Mouse (Mus musculus) 3T3-L1 (cell line): ENCODE measurements around the gene Pigq.

Source experiments
- DNase-seq: peaks from one replicate; pipeline ENCODE4 v3.0.0-alpha.2; 2015; ENCODE audit warnings: low read depth, low spot score

The Pigq gene

DNA sequence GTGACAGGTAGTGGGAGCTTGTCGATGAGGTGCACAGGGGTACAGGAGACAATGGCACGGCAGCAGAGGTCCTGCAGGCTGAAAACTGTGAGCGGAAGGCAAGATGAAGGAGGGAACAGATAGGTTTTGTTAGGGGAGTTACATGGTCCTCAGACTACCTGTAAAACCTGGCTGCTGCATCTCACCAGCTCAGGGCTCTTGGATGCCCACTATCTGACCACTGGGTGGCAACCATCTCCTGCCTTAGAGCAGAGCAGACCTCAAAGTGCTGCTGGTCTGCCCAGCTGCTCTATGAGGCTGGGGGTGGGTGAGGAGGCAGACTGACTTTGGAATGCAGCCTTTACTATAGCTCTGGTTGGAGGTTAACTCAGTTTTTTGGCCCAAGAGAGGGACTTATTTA is 60.9 kb downstream of the Pigq start:
- no peak for DNase-seq

- DNase-seq, result no peak
Observed at GRCm38 (mm10) chr17:25883268-25883667, 61.5 kb downstream of the Pigq start.

DNA sequence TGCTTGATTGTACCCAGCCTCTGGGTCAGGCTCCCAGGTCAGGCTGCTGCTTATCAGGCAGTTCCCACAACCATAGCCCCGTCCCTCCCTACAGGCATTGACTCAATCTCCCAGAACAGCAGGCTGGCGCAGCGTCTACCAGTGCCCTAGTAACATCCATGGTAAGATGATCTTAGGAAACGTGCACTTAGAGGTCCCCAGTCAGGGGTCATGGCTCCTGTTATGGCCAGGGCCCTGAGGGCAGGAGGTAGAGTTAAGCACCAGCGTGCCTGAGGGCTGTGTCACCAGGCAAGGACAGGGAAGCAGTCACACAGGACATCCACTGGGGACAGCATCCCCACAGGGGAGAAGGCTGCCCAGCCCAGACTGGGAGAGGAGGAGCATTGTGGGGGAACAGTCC is 62.4 kb downstream of the Pigq start:
- DNase-seq, result no peak

- peak; percentile 64 for DNase-seq
Observed at GRCm38 (mm10) chr17:25881691-25882090, 63.0 kb downstream of the Pigq start.

DNA sequence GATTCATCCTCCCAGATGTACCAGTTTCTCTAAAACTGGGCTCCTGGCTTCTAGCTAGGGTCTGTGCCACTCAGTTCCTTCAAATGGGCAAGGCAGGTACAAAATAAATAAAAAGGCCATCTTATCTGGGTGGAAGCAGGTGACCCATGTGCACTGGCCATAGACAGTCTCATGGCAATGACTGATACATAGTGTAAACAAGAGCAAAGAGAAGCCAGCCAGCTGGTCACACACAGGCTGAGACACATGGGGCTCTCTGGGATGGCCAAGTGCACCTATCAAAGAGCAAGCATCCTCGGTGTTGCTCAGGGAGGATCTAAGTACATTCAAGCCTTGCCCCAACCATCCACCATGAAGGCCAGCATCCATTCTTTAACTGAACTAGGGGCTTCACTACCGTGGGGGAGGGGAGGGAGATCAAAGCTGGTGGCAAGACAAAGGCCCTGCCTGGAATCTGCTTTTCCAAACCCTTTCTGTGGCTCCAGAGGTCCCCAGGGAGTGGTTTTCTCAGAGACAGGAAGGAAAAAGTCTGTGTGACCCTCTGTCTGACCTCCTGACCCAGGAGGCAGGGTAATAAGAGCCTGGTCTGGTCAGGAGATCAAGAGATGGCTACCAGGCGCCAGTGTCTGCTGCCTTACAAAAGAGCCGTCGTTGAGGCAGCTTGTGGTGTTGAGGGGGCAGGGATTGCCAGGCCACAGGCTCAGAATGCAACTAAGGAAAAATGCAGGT is 63.7 kb downstream of the Pigq start:
- DNase-seq, result no peak

- DNase-seq, result no peak
Observed at GRCm38 (mm10) chr17:25880196-25880910, 64.4 kb downstream of the Pigq start, which contains the start of gene Wfikkn1. TSS of gene Wfikkn1 (minus strand) at chr17:25880858.

- no peak for DNase-seq
Observed at GRCm38 (mm10) chr17:25879750-25880149, 65.0 kb downstream of the Pigq start.

DNA sequence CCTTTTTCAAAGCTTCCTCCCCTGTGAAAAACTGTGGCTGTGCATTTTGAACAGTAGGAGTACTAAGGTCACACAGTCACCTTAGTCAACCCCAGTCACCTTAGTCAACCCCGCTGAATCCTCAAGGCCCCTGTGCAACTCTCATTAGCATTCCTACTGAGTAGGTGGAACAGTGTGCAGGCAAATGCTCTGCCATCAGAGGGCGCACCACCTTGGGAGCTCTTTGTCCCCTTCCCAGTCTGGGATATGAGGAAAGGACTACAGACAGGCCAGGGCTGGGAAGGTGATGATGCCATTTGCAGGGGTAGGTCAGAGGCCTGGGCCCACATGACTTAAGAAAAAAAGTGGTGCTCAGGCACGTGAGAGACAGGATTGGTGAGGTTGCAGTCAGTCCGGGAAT is 65.5 kb downstream of the Pigq start:
- DNase-seq, result peak; percentile 50

GRCm38 (mm10) chr17:25878611-25879180 is 66.0 kb downstream of the Pigq start:
- DNase-seq, result no peak

- no peak for DNase-seq
Observed at GRCm38 (mm10) chr17:25877741-25878610, 66.8 kb downstream of the Pigq start.

GRCm38 (mm10) chr17:25877025-25877424 is 67.7 kb downstream of the Pigq start:
- DNase-seq, result no peak
